Mouse (Mus musculus) liver, adult 2 months (tissue): ENCODE measurements around the gene Prok1. TPM values are rescaled to one million over a fixed set of nuclear protein-coding genes. Genes with fewer than 3 reads are reported as not detected.

Experiments
- DNase-seq: peaks from one replicate; pipeline ENCODE4 v3.0.0-alpha.2; 2011; ENCODE audit warnings: low read depth, low spot score; ENCODE audit errors: extremely low read depth
- H3K27ac ChIP-seq: fragments of 200-500 bp; replicated peaks from 2 replicates; pipeline ENCODE4 v1.5.1; 2012; ENCODE audit warnings: low read depth, mild to moderate bottlenecking, control low read depth, inconsistent platforms, low read length; ENCODE audit not compliant: insufficient read depth
- H3K27me3 ChIP-seq: fragments of 200-500 bp; 2 replicates; pipeline ENCODE4 v1.6.1; 2012; ENCODE audit warnings: mild to moderate bottlenecking, moderate library complexity, low read length, inconsistent platforms; ENCODE audit not compliant: control insufficient read depth, insufficient read depth
- H3K36me3 ChIP-seq: fragments of 200-500 bp; 2 replicates; pipeline ENCODE4 v1.6.1; 2012; ENCODE audit warnings: low read length, inconsistent platforms; ENCODE audit not compliant: control insufficient read depth, insufficient read depth
- H3K4me1 ChIP-seq: fragments of 200-500 bp; 2 replicates; pipeline ENCODE4 v1.6.1; 2011; ENCODE audit warnings: low read length; ENCODE audit not compliant: control insufficient read depth, insufficient read depth
- H3K4me3 ChIP-seq: fragments of 200-500 bp; 2 replicates; pipeline ENCODE4 v1.5.1; 2011; ENCODE audit warnings: low read depth, mild to moderate bottlenecking, control low read depth, low read length, moderate library complexity; ENCODE audit not compliant: insufficient read depth
- H3K79me2 ChIP-seq: fragments of 200-500 bp; 2 replicates; pipeline ENCODE4 v1.6.1; 2012; ENCODE audit warnings: inconsistent platforms, mild to moderate bottlenecking, low read length, moderate library complexity; ENCODE audit not compliant: control insufficient read depth, insufficient read depth
- H3K9ac ChIP-seq: fragments of 200-500 bp; 2 replicates; pipeline ENCODE4 v1.6.1; 2012; ENCODE audit warnings: low read depth, mild to moderate bottlenecking, control low read depth, inconsistent platforms, low read length
- CTCF ChIP-seq: fragments of 200-500 bp; IDR thresholded peaks from 2 replicates; pipeline ENCODE4 v1.5.1; 2011; ENCODE audit warnings: low read depth, low read length, control low read depth
- POLR2A ChIP-seq: fragments of 200-500 bp; IDR thresholded peaks from 2 replicates; pipeline ENCODE4 v1.6.1; 2011; ENCODE audit warnings: low read length, control low read depth; ENCODE audit not compliant: insufficient read depth; ENCODE audit errors: extremely low read depth
- WGBS: fragments of 180-500 bp; shearing (Covaris S2); methylation state at CpG from one replicate; pipeline ENCODE4 v1.1.7; 2018; 5-methylcytosine and 5-hydroxymethylcytosine counted together
- polyA plus RNA-seq: library from polyadenylated mRNA; depleted of rRNA; stranded (reverse); fragments of >200 nt; gene quantifications from 2 replicates; pipeline ENCODE4 v1.2.3, GENCODE M21; 2012
- total RNA-seq: library from RNA; depleted of rRNA; stranded (reverse); fragments of >200 nt; gene quantifications from 2 replicates; pipeline ENCODE4 v1.2.3, GENCODE M21; 2014

The Prok1 gene
- total and polyA plus RNA-seq, 2 experiments = 1.2 to 5.6 TPM

DNA sequence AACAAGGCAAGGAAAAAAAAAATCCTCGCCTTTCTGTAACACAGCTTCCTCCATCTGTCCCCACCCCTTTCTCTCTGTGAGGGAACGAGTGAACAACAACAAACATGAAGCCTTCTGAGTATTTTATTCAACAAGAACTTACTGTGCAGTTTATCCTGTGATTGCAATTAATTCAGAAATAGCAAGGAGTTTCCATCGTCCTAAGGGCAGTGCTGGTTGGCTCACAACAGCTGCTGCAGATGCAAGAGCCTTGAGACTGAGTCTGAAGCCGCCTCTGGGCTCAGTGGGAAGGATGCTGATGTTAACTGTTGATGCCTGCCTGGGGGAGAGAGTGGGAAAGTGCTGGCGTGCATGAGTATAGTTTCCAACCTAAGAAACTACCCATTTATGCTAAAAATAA is 18.4 kb upstream of the Prok1 start:
- no peaks in the 10 kb centered on the region for H3K36me3 ChIP-seq
- no peak for DNase-seq
- H3K9ac ChIP-seq = no peak overlapping the region
- no peaks in the 10 kb centered on the region for H3K79me2 ChIP-seq
- WGBS = 65% methylated on average over 5 of the region's 5 CpGs
- no peak overlapping the region for H3K4me3 ChIP-seq
- H3K27me3 ChIP-seq = no peaks in the 10 kb centered on the region
- no peak overlapping the region for H3K27ac ChIP-seq
- no peaks in the 10 kb centered on the region for H3K4me1 ChIP-seq
- TF ChIP-seq POLR2A (no peak), CTCF (no peak)

DNA sequence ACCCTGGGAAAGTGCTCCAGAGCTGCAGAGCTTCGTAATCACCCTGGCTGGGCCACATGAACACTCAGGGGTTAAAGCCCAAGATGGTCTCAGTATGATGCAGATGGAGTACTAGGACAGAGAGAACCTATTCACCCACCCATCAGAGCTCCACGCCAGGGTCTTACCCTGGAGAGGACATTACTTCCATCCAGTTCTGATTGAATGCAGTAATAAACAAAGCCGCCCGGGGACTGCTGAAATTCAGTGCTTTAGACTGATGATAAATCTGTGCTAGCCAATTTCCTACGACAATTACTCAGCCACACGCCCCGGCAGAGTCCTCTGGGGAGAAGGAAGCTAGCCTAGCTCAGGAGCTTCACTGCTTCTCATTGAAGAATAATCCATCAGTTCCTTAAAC is 17.2 kb upstream of the Prok1 start:
- H3K27ac ChIP-seq = no peak overlapping the region
- no peak for DNase-seq
- no peaks in the 10 kb centered on the region for H3K79me2 ChIP-seq
- TF ChIP-seq CTCF = no peak
- no peak for TF ChIP-seq POLR2A
- H3K4me1 ChIP-seq = no peaks in the 10 kb centered on the region
- no peak overlapping the region for H3K4me3 ChIP-seq
- H3K27me3 ChIP-seq = no peaks in the 10 kb centered on the region
- no peak overlapping the region for H3K9ac ChIP-seq
- 83% methylated on average over 7 of the region's 7 CpGs for WGBS
- H3K36me3 ChIP-seq = no peaks in the 10 kb centered on the region

DNA sequence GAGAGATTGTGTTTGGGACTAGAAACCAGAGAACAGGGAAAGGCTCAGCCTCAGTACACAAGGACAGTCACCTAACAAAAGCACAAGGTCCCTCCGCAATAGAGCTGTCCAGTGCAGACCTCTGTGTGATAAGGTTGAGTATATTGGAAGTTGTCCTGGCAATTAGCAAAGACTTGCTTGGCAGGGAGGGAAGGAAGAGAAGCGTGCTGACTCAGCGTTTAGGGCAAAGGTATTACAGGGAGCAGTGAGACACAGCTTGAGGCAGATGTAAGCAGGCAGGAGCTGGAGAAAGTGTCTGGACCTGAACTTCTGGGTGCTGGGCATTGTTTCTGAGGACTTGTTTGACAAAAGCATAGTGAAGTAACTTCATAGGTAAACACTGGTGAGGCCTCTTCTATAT is 16.5 kb upstream of the Prok1 start:
- no peak for TF ChIP-seq CTCF
- TF ChIP-seq POLR2A = no peak
- Histone ChIP-seq H3K79me2 (no peaks in the 10 kb centered on the region), H3K9ac (no peak overlapping the region), H3K4me3 (no peak overlapping the region), H3K4me1 (no peaks in the 10 kb centered on the region), H3K27ac (no peak overlapping the region), H3K27me3 (no peaks in the 10 kb centered on the region), H3K36me3 (no peaks in the 10 kb centered on the region)
- no peak for DNase-seq
- WGBS = 57% methylated on average over 3 of the region's 3 CpGs

DNA sequence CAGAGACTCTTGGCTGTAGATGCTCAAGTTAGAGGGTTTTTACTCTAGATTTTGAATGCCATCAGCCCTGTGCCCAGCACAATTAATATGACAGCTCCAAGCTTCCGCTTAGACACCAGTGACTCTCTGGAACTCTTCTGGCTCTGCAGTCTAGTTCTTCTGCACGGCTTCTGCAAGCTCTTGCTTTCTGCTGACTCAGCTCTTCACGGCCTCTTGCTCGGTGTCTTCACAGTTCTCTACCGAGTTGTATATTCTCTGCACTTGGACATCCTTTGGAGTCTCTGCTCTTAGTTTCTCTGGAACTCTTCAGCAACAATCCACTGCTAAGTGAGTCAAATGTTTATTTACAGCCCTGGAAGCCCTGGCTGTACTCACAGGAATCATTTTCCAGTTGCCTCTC is 14.4 kb upstream of the Prok1 start:
- no peak overlapping the region for H3K9ac ChIP-seq
- H3K79me2 ChIP-seq = no peaks in the 10 kb centered on the region
- no peak overlapping the region for H3K27ac ChIP-seq
- no peak for DNase-seq
- WGBS = 84% methylated on average over 5 of the region's 5 CpGs
- no peaks in the 10 kb centered on the region for H3K4me1 ChIP-seq
- no peak overlapping the region for H3K4me3 ChIP-seq
- no peaks in the 10 kb centered on the region for H3K36me3 ChIP-seq
- no peaks in the 10 kb centered on the region for H3K27me3 ChIP-seq
- TF ChIP-seq POLR2A (no peak), CTCF (no peak)

DNA sequence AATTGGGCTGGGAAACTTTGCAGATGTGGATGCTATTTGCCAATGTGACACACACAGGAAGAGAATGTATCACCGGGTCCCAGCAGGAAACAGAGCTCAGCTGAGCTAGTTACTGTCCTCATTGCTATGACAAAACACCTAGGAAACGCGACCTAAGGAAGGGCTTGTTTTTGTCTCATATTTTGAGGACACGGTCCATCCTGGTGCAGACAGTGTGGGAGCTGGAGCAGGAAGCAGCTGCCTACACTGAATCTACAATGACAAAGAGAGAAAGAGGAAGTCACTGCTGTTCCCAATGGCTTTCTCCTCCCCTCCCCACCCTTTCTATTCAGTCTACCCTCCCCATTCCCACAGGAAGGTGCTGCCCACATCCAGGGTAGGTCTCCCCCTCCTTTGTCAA is 12.5 kb upstream of the Prok1 start:
- TF ChIP-seq CTCF = no peak
- H3K27me3 ChIP-seq = no peaks in the 10 kb centered on the region
- 63% methylated on average over 4 of the region's 4 CpGs for WGBS
- no peaks in the 10 kb centered on the region for H3K79me2 ChIP-seq
- no peak overlapping the region for H3K9ac ChIP-seq
- no peak overlapping the region for H3K27ac ChIP-seq
- no peak for DNase-seq
- H3K4me1 ChIP-seq = no peaks in the 10 kb centered on the region
- no peak overlapping the region for H3K4me3 ChIP-seq
- H3K36me3 ChIP-seq = no peaks in the 10 kb centered on the region

DNA sequence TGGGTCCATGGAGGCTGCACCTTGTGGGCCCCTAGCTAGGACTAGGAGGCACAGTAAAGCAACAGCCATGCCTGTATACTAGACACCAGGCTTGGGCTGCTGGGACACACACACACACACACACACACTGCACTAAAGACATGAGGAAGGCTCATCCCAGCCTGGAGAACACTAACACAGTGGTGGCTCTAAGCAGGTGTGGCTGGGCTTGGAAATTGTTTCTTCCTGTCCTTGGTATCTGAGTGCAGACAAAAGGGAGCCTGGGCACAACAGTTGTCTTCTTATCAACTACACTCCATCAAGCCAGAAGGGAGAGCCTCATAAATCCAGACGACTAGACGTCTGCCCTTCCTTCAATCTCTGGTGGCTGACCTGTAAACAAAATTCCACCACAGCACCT is 10.8 kb upstream of the Prok1 start:
- no peak overlapping the region for H3K27ac ChIP-seq

More for the DNA sequence above, 10.8 kb upstream of the Prok1 start:
- TF ChIP-seq CTCF (no peak), POLR2A (no peak)
- Histone ChIP-seq H3K27me3 (no peaks in the 10 kb centered on the region), H3K4me3 (no peak overlapping the region), H3K9ac (no peak overlapping the region), H3K79me2 (no peaks in the 10 kb centered on the region), H3K4me1 (no peaks in the 10 kb centered on the region), H3K36me3 (no peaks in the 10 kb centered on the region)
- WGBS = 84% methylated on average over 2 of the region's 2 CpGs
- no peak for DNase-seq
